Mouse (Mus musculus) megakaryocyte-erythroid progenitor cell, adult 5 weeks (primary cell): ENCODE results near the gene Snx14. TPM values are rescaled to one million over a fixed set of nuclear protein-coding genes. Genes with fewer than 3 reads are reported as not detected.

Experiments used
- polyA plus RNA-seq: library from polyadenylated mRNA; stranded (reverse); fragments of >175 nt; gene quantifications from 2 replicates; pipeline ENCODE4 v1.2.3, GENCODE M21; 2012

The Snx14 gene
- polyA plus RNA-seq = 3.4 and 4.3 TPM in 2 replicates

GRCm38 (mm10) chr9:88438555-88439237 lies at the start of gene Snx14:
Gene Snx14, minus strand, starts transcription at chr9:88438958.

GRCm38 (mm10) chr9:88482230-88482828 lies 43.6 kb upstream of the Snx14 start, which contains the start of gene Syncrip:
Gene Syncrip, minus strand, starts transcription at chr9:88482574.

GRCm38 (mm10) chr9:88326930-88327901 lies 111.5 kb downstream of the Snx14 start, which contains the start of gene Nt5e:
Gene Nt5e, plus strand, starts transcription at chr9:88327197.

Other genes starting within 250 kb of the Snx14 start
- gene Nt5e, start 111.8 kb downstream of the Snx14 start, polyA plus RNA-seq = 0.30 and 0.36 TPM in 2 replicates
- 5.9 and 24.7 TPM in 2 replicates for gene Gm20537, start 17.7 kb upstream of the Snx14 start, polyA plus RNA-seq
- 109 and 140 TPM in 2 replicates for gene Syncrip, start 43.6 kb upstream of the Snx14 start, polyA plus RNA-seq
- gene Zfp949, start 109.1 kb upstream of the Snx14 start, polyA plus RNA-seq = 0.69 and 0.73 TPM in 2 replicates
- gene Trim43a, start 141.9 kb upstream of the Snx14 start, polyA plus RNA-seq = not detected in 2 replicates